Mouse (Mus musculus): ENCODE measurements at regions not wholly inside any gene's neighbourhood (a gene's known extent, or its start where the extent isn't known, plus 50 kb on each side); places are given as distances from the start of the nearest gene placed in this dataset.

- TF ChIP-seq CTCF (IDR thresholded peaks at IDR 0.05; ENCODE audit: control insufficient read depth, insufficient read depth, insufficient read length) (no peak), MYOD1 (IDR thresholded peaks at IDR 0.05; ENCODE audit: control insufficient read depth, insufficient read length, low read depth) (no peak), USF1 (IDR thresholded peaks at IDR 0.05; ENCODE audit: low read depth) (no peak)
These were observed 1358.6 kb downstream of the Tbl1xr1 start for GRCm38 (mm10) chr3:23435016-23435415.
